Mouse (Mus musculus) macrophage (primary cell): Measurements from ENCODE around the gene Lin7a. TPM values are rescaled to one million over a fixed set of nuclear protein-coding genes. Genes with fewer than 3 reads are reported as not detected.

Source experiments
- H3K27ac ChIP-seq: fragments of 350-480 bp; formaldehyde crosslinking; 2 replicates; pipeline ENCODE4 v1.9.0; 2021
- H3K36me3 ChIP-seq: fragments of 350-480 bp; formaldehyde crosslinking; 2 replicates; pipeline ENCODE4 v1.9.0; 2021; ENCODE audit errors: inconsistent target
- H3K4me3 ChIP-seq: fragments of 350-480 bp; formaldehyde crosslinking; 2 replicates; pipeline ENCODE4 v1.9.0; 2021; ENCODE audit errors: inconsistent target
- H3K79me2 ChIP-seq: fragments of 350-480 bp; formaldehyde crosslinking; 2 replicates; pipeline ENCODE4 v1.9.0; 2021; ENCODE audit errors: inconsistent target
- WGBS: methylation state at CpG from one replicate; pipeline ENCODE4 v1.1.7; 2026; ENCODE audit warnings: inconsistent platforms; ENCODE audit not compliant: missing documents; 5-methylcytosine and 5-hydroxymethylcytosine counted together
- polyA plus RNA-seq: library from polyadenylated mRNA; stranded (reverse); fragments of 250-400 nt; gene quantifications from 3 replicates; pipeline ENCODE4 v1.2.4, GENCODE M21; 2018; ENCODE audit warnings: inconsistent platforms
- total RNA-seq, 78 experiments: library from RNA; depleted of rRNA; stranded (reverse); fragments of 250-400 nt; gene quantifications; 1 replicate in 9 of 78; 2 replicates in 24 of 78; 3 replicates in 43 of 78; 4 replicates in 2 of 78; pipeline ENCODE4 v1.2.4; 2018; ENCODE audit warnings: inconsistent platforms in 56 of 78

Lin7a gene
- not detected for total RNA-seq (2018; cell fraction: chromatin; rRNA removed)
- total RNA-seq (2018; cell fraction: cytosol; rRNA removed), result not detected
- not detected for total RNA-seq (2018; cell fraction: nucleus; rRNA removed)
- polyA plus RNA-seq, result not detected in 3 replicates

DNA sequence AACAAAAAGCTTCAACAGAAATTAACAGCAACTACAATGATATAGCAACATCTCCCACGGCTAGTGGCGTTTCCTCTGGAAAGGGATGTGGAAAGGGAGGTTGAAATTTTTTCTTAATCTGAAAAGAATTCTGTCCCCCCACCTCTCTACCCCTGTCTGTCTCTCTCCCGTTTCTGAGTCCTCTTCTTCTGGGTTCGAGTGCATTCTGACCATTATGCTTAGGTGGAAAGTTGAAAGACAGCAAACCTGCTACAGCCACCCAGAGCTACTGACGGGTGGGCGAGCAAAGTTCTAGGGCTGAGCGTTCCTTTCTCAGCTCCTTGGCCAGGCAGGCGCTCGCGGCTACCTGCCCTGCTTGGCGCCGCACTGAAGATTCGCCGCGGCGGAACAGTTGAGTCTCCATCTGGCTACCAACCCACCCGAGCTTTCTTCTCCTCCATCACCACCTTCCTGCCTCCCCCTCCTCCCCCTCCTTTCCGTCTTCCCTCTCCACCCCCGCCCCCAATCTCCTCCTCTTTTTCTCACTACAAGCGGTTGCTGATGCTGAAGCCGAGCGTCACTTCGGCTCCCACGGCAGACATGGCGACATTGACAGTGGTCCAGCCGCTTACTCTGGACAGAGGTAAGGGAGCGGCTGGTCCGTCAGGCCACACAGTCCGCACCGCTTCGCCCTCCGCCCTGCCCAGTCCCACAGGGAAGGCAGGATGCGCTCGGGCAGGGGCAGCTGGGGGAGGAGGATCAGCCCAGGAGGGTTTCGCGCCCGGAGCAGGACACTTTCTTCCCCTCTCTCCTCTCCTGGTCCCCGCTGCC lies at the start of gene Lin7a:
Gene Lin7a, plus strand, starts transcription at position 366 of the 810 bp plus-strand sequence.
- Histone ChIP-seq H3K27ac (no peak within 1 kb of the TSS), H3K79me2 (no peaks in the 10 kb centered on the region), H3K4me3 (no peak within 1 kb of the TSS), H3K36me3 (no peaks in the 10 kb centered on the region)
- WGBS, result 7% methylated on average over 35 of the region's 38 CpGs

DNA sequence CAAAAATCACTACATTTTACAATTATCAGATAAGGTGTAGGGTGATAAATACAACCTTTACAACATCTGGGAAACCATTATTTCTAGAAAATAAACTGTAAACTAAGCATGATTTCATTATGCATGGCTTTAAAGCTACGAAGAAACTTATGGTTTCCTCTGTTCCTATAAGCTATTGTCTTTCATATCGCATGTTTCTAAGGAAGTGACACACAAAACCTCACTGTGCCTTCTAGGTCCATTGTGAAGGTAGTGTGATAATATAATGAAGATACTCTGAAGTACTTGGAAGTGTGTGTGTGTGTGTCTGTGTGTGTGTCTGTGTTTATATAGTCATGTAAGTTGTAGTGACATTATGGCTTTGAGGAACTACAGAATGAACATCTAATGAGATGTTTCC lies 49.8 kb upstream of the Lin7a start:
- 70% methylated on average over 2 of the region's 2 CpGs for WGBS
- no peak overlapping the region for H3K27ac ChIP-seq
- H3K36me3 ChIP-seq, result no peaks in the 10 kb centered on the region
- H3K79me2 ChIP-seq, result no peaks in the 10 kb centered on the region
- H3K4me3 ChIP-seq, result no peak overlapping the region

DNA sequence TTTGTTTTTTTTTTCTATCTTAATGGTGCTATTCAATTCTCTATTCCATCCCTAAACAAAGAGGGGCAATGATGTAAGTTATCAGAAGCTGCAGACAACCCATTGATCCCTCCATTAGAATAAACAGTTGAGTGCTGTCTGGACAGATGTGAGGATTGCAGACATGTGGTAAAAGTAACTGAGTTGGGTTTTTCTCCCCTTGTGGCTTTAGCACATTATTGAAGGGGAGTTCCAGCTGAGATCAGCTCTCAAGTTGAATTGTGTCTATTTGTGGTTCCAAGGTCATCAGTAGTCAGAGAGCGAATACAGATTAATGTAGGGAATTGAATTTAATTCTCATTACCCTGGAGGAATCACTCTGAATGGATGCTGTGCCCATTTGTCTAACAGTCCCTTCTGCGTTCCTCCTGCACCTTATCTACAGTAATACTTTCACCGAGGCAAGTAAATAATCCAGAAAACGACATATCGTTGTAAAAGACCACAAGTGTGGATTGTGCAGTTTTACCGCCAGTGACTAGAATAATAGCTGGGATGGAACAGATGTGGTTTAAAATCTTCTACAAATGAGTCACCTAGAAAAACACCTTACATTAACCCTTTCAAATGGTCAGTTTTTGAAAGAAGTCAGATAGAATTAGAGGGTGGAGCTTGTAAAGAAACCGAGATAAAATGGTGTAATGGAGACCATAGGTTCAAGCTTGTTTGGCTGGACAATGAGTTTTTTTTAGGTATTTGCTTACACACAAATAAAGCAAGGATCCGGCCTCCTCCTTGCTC lies 48.9 kb upstream of the Lin7a start:
- H3K4me3 ChIP-seq, result no peak overlapping the region
- no peak overlapping the region for H3K27ac ChIP-seq
- 86% methylated on average over 8 of the region's 8 CpGs for WGBS

DNA sequence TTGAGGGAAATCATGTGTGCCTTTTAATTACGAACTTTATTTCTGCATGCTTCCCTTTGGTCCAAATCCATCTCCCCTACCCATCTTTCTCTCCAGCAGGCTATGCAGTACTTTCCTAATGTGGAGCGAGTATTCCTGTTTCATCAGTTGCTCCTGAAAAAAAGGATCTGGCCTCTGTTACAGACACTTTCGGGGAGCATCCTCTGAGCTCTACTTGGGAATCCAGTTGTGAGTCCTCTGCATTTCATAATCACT lies 48.4 kb upstream of the Lin7a start:
- Histone ChIP-seq H3K36me3 (no peaks in the 10 kb centered on the region), H3K4me3 (no peak overlapping the region), H3K27ac (no peak overlapping the region), H3K79me2 (no peaks in the 10 kb centered on the region)
- 85% methylated on average over 3 of the region's 3 CpGs for WGBS

More for the DNA sequence above, 48.9 kb upstream of the Lin7a start:
- Histone ChIP-seq H3K79me2 (no peaks in the 10 kb centered on the region), H3K36me3 (no peaks in the 10 kb centered on the region)

DNA sequence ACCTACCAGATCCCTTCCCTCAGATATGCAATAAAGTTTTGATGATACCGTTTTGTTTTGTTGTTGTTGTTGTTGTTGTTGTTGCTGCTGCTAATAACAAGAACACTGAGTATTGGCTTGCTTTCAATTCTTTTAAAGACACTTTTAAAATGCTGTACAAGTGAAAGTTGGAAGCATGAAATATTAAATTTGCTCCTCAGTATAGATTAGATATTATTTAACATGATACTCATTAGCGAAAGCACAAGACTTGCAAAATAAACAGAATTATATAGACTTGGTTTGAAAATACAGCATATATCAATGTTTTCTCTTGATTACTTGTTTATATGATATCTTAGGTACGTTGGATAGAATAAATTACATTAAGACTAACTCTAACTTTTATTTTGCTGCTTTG lies 47.7 kb upstream of the Lin7a start:
- H3K4me3 ChIP-seq, result no peak overlapping the region

DNA sequence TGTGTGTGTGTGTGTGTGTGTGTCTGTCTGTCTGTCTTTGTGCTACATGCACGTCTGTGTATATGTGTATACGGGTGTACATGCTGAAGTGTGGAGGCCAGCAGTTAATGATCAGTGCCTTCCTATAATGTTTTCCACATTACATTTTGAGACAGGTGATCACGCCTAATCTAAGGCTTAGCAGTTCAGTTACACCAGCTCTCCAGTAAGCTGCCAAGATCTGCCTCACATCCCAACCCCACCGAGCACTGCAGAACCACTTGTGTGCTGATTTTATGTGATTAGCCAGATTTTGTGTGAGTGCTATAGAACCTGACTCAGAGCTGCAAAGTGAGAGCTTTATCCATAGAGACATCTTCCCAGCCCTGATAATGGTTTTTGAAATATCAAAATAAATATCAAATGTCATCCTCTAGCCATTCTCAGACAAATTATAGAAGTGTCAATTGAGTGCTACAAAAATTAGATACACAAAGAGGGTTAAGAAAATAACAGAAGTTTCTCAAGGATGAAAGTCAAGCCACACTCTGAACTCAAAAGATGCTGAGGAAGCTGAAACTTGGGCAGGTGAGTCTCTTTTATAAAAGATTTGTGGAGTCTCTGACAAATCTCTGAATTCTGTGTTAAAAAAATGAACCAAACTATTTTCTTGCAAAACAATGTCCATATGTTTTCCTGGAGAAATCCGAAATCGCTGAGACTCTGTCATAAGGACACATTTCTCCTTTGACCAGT lies 46.7 kb upstream of the Lin7a start:
- H3K4me3 ChIP-seq, result no peak overlapping the region
- WGBS, result 91% methylated on average over 6 of the region's 6 CpGs
- H3K79me2 ChIP-seq, result no peaks in the 10 kb centered on the region
- H3K36me3 ChIP-seq, result no peaks in the 10 kb centered on the region
- no peak overlapping the region for H3K27ac ChIP-seq

More for the DNA sequence above, 47.7 kb upstream of the Lin7a start:
- Histone ChIP-seq H3K27ac (no peak overlapping the region), H3K79me2 (no peaks in the 10 kb centered on the region), H3K36me3 (no peaks in the 10 kb centered on the region)
- WGBS, result 86% methylated on average over 3 of the region's 3 CpGs

DNA sequence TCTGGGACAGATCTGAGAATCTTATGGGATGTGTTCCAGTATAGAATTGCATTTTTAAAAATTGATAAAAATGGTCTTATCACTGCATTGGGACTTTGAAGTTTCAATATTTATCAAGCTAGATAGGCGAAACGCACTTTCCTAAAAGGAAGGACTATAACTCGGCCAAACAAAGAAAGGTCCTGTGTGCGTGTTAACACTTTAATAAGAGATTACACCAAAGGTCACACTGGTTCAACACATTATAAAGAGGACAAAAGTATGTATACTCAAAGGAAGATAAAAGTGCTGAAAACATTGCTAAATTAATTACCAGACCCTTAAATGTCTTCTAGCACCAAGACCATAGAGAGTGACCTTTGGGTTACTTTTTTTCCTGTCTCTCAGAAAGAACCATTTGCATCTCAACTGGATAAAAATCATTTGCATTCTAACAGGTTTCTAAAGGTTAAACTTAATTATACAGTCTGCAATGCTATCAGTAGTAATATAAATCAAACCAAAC lies 46.1 kb upstream of the Lin7a start:
- H3K79me2 ChIP-seq, result no peaks in the 10 kb centered on the region
- 95% methylated on average over 4 of the region's 4 CpGs for WGBS
- no peak overlapping the region for H3K27ac ChIP-seq
- no peaks in the 10 kb centered on the region for H3K36me3 ChIP-seq
- no peak overlapping the region for H3K4me3 ChIP-seq

DNA sequence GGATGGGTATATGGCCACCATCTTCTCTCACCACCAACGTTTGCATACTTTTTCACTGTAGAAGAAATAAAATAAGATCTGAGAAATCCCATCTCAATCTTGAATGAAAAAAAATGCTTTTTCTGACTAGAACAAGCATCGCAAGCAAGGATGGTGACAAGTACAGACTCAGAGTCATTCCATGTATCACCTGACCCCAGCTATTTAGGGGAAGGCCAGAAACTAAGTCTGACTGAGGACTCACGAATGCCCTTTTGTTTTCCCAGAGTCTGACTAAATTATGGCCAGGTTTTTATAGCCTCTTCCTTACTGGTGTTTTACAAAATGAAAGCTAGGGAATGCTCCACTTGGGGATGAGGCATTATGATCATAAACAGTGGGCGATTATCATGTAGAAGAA lies 45.6 kb upstream of the Lin7a start:
- H3K27ac ChIP-seq, result no peak overlapping the region
- WGBS, result 90% methylated on average over 4 of the region's 4 CpGs
- no peak overlapping the region for H3K4me3 ChIP-seq
- no peaks in the 10 kb centered on the region for H3K36me3 ChIP-seq
- H3K79me2 ChIP-seq, result no peaks in the 10 kb centered on the region

DNA sequence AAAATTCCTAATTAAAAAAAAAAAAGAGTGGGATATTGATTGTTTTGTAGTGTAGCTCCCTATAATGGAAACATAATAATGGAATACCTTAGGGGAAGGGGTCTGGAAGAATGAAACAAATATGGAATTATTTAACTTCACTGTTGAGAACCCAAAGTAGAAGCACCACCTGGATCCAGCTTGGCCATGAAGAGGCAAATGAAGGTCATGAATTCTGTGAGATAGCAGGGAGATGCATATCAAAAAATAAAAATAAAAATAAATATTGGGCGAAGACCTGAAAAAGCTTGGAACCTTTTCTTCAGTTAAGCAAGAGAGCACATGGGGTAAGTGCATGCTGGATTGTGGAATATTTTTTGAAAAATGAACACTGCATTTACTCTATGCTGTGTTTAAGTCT lies 43.6 kb upstream of the Lin7a start:
- 100% methylated on average over 1 of the region's 1 CpGs for WGBS
- no peak overlapping the region for H3K4me3 ChIP-seq

DNA sequence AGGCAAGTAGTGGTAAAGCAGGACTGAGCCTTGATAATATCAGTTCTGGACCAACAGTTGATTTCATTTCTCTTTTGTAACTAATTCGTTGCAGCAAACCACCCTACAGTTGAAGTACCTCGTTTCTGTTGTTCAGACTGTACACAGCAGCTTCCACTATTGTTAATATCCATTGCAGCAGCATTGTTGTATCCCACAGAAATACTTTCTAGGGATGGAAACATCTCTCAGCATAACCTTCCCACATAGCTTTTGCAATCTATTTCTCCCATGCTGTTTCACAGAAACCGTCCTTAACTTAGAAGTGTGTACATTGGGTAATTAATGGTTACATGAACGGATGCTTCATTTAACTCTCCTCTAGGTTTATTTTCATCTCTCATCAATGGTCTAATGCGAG lies 42.7 kb upstream of the Lin7a start:
- Histone ChIP-seq H3K36me3 (no peaks in the 10 kb centered on the region), H3K4me3 (no peak overlapping the region), H3K27ac (no peak overlapping the region), H3K79me2 (no peaks in the 10 kb centered on the region)
- 82% methylated on average over 5 of the region's 5 CpGs for WGBS

More for the DNA sequence above, 43.6 kb upstream of the Lin7a start:
- Histone ChIP-seq H3K79me2 (no peaks in the 10 kb centered on the region), H3K36me3 (no peaks in the 10 kb centered on the region), H3K27ac (no peak overlapping the region)

DNA sequence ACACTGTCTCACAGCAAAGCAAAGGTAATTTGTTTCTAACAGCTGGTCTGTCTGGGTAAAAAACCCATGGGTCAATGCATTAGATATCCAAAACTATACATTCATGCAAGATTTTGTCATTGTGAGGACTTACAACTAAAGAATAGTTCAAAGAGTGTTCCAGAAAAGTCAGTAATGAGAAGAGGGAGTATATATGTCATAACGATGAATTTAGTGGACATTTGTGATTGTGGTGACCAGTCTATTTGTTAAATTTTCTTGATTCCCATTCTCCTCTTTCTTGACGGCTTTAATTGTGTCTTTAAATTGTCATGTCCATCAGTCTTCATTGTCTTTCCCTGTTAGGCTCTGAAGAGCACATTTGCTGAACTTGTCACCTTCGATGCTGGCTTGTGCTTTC lies 42.1 kb upstream of the Lin7a start:
- H3K4me3 ChIP-seq, result no peak overlapping the region
- no peaks in the 10 kb centered on the region for H3K36me3 ChIP-seq
- H3K27ac ChIP-seq, result no peak overlapping the region
- 86% methylated on average over 3 of the region's 3 CpGs for whole genome bisulfite sequencing
- H3K79me2 ChIP-seq, result no peaks in the 10 kb centered on the region

DNA sequence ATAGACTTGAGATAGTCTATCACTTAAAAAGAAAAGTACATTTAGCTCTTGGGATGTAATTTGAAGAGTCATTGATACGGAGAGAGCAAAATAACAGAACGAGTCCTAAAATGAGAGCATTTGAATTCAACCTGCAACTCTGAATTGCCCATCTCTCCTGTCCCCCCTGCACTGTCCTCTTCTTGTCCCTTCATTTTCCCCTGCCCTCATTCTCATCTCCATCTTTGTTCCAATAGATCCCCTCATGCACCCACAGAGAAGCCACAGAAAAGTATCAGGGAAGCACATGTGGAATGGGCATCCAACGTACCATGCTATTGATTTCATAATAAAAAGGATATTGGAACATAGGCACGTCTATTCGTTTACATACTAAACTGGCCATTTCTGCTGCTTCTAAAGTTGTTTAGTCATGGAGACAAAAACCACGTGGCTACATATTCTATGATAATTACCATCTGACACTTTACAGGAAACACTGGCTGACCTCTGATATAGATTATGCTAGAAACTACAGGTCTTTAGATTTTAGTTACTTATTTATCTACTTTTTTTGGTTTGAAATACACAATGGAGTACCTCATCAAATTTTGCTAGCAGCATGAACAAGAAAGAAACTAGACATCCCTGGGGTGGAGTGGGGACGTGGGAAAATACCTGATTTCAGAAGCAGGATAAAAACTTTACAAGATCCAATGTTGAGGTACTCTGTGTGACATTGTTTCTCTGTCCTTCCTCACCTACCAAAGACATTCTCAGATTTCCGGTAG lies 41.2 kb upstream of the Lin7a start:
- Histone ChIP-seq H3K36me3 (no peaks in the 10 kb centered on the region), H3K4me3 (no peak overlapping the region), H3K79me2 (no peaks in the 10 kb centered on the region), H3K27ac (no peak overlapping the region)
- WGBS, result 72% methylated on average over 8 of the region's 8 CpGs

DNA sequence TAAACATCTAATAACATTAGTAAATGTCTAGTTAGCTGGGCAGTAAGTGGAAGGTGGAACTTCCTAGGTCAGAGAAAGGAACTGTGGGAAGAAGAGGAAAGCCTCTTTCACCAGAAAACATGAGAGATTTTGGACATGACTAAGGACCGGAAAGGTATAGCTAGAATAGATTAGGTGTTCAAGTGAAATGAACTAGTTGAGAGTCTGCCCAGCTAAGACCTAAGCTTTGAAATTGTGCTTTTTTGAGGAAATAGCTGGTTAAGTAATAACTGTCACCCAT lies 40.7 kb upstream of the Lin7a start:
- 100% methylated on average over 1 of the region's 1 CpGs for WGBS
- Histone ChIP-seq H3K79me2 (no peaks in the 10 kb centered on the region), H3K27ac (no peak overlapping the region), H3K36me3 (no peaks in the 10 kb centered on the region), H3K4me3 (no peak overlapping the region)

DNA sequence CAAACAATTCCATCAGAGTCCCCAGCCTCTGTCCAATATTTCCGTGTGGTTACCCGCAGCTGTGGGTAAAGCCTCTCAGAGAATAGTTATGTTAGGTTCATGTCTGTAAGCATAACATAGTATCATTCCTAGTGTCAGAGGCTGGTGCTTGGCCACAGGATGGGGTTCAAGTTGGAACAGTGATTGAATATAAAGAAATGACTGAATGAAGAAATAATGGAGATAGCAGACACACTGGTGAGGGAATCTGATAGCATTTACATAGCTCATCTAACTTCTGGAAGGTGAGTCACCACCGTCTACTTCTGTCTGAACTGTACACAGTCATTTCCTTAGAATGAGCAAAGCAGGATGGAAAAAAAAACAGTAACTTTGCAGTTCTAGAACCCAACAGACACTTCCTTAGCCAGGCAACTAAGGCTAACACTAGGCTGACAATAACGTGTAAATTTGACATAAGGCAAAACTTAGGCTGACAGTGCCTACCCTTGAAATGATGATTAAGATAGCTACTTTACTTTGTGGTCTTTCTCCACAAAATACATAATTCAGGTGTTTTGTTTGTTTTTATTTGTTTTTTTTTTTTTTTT lies 40.0 kb upstream of the Lin7a start:
- H3K27ac ChIP-seq, result no peak overlapping the region
- H3K79me2 ChIP-seq, result no peaks in the 10 kb centered on the region
- H3K4me3 ChIP-seq, result no peak overlapping the region
- no peaks in the 10 kb centered on the region for H3K36me3 ChIP-seq
- WGBS, result 54% methylated on average over 4 of the region's 4 CpGs
